ENCODE assay signal across 41 mouse cellular contexts in genomic region chr11:69974907-69975306, GRCm38 (mm10). TPM values are rescaled to one million over a fixed set of nuclear protein-coding genes. Genes with fewer than 3 reads are reported as not detected.
"Had no signal": no experiment of that assay in that cellular context is flagged by ENCODE, and none has a peak within 500 bp of the region (broad histone marks: within the 10 kb centered on the region; RNA-seq: fewer than 3 reads in every experiment).

No protein-coding gene starts in this region.

- DNase-seq: left cerebral cortex, postnatal 4 days; liver; liver, embryonic 13.5 days; liver, postnatal 0 days; lung, adult 18-20 months; lung, adult 2 months; lung, embryonic 14.5 days; lung, postnatal 10 days; lung, postnatal 14 days; lung, postnatal 36 days; lung, postnatal 4 days; midbrain, embryonic 14.5 days had no signal

- H3K27ac ChIP-seq: left cerebral cortex, adult 2 months; limb, embryonic 10.5 days; limb, embryonic 12.5 days; limb, embryonic 13.5 days; limb, embryonic 15.5 days; liver, embryonic 12.5 days; liver, embryonic 13.5 days; liver, embryonic 14.5 days; liver, embryonic 15.5 days; lung, embryonic 15.5 days; macrophage; midbrain, embryonic 10.5 days; midbrain, embryonic 12.5 days; midbrain, embryonic 15.5 days; neural tube, embryonic 12.5 days had no signal

- H3K4me3 ChIP-seq: left cerebral cortex, adult 2 months; limb, embryonic 10.5 days; limb, embryonic 12.5 days; limb, embryonic 13.5 days; limb, embryonic 15.5 days; liver, embryonic 12.5 days; liver, embryonic 13.5 days; liver, embryonic 15.5 days; lung, embryonic 15.5 days; megakaryocyte, embryonic 14.5 days; midbrain, embryonic 10.5 days; midbrain, embryonic 12.5 days; midbrain, embryonic 15.5 days; myocyte; neural tube, embryonic 12.5 days had no signal

- ATAC-seq: liver, embryonic 12.5 days; liver, postnatal 0 days; lung, postnatal 0 days; midbrain, embryonic 15.5 days; midbrain, embryonic 16.5 days had no signal

- H3K9me3 ChIP-seq: limb, embryonic 10.5 days; limb, embryonic 12.5 days; limb, embryonic 13.5 days; limb, embryonic 15.5 days; liver, embryonic 12.5 days; liver, embryonic 13.5 days; liver, embryonic 15.5 days; lung, embryonic 15.5 days; megakaryocyte, embryonic 14.5 days; midbrain, embryonic 10.5 days; midbrain, embryonic 12.5 days; midbrain, embryonic 15.5 days; neural tube, embryonic 12.5 days had no signal

- H3K27me3 ChIP-seq: limb, embryonic 12.5 days; limb, embryonic 13.5 days; limb, embryonic 15.5 days; liver, embryonic 12.5 days; liver, embryonic 13.5 days; liver, embryonic 15.5 days; lung, embryonic 15.5 days; megakaryocyte, embryonic 14.5 days; midbrain, embryonic 12.5 days; midbrain, embryonic 15.5 days; neural tube, embryonic 12.5 days had no signal

- H3K9ac ChIP-seq: limb, embryonic 12.5 days; limb, embryonic 13.5 days; limb, embryonic 15.5 days; liver, embryonic 12.5 days; liver, embryonic 13.5 days; liver, embryonic 14.5 days; liver, embryonic 15.5 days; liver, postnatal 0 days; lung, embryonic 14.5 days; lung, embryonic 15.5 days; midbrain, embryonic 12.5 days; midbrain, embryonic 15.5 days; neural tube, embryonic 12.5 days had no signal

- H3K4me2 ChIP-seq: limb, embryonic 12.5 days; limb, embryonic 13.5 days; limb, embryonic 15.5 days; liver, embryonic 11.5 days; liver, embryonic 12.5 days; liver, embryonic 13.5 days; liver, embryonic 15.5 days; lung, embryonic 14.5 days; lung, embryonic 15.5 days; midbrain, embryonic 12.5 days; midbrain, embryonic 15.5 days; neural tube, embryonic 12.5 days had no signal

RNA-seq across cellular contexts. Expression of gene Cldn7, which starts 10.3 kb away (rescaled TPM):
- total RNA-seq: left cerebral cortex, adult 2 months; left cerebral cortex, adult 8-10 months; left cerebral cortex, postnatal 10 days; left cerebral cortex, postnatal 14 days; left cerebral cortex, postnatal 25 days; left cerebral cortex, postnatal 36 days; left cerebral cortex, postnatal 4 days; megakaryocyte progenitor cell, adult 5-6 weeks; megakaryocyte, adult 5-6 weeks; megakaryocyte-erythroid progenitor cell, adult 5-6 weeks; midbrain, postnatal 0 days; monocyte, adult 5-6 weeks had no signal
- polyA plus RNA-seq: macrophage; midbrain, embryonic 14.5 days; myocyte had no signal
